Mouse (Mus musculus): ENCODE measurements at regions not wholly inside any gene's neighbourhood (a gene's known extent, or its start where the extent isn't known, plus 50 kb on each side); places are given as distances from the start of the nearest gene placed in this dataset.

- no peaks in the 10 kb centered on the region for H3K4me1 ChIP-seq
- no peaks in the 10 kb centered on the region for H3K36me3 ChIP-seq (replicated peaks; ENCODE audit: low read length)
- no peak for TF ChIP-seq FLI1 (IDR thresholded peaks at IDR 0.05; ENCODE audit: low read length)
- TF ChIP-seq GATA1 (IDR thresholded peaks at IDR 0.05; ENCODE audit: borderline replicate concordance, low read length) = no peak
- no peaks in the 10 kb centered on the region for H3K27me3 ChIP-seq (replicated peaks)
- no peak overlapping the region for H3K4me3 ChIP-seq (replicated peaks)
- H3K9me3 ChIP-seq = no peaks in the 10 kb centered on the region
These were observed 2790.6 kb upstream of the Lrrc6 start for GRCm38 (mm10) chr15:69291273-69291672.

DNA sequence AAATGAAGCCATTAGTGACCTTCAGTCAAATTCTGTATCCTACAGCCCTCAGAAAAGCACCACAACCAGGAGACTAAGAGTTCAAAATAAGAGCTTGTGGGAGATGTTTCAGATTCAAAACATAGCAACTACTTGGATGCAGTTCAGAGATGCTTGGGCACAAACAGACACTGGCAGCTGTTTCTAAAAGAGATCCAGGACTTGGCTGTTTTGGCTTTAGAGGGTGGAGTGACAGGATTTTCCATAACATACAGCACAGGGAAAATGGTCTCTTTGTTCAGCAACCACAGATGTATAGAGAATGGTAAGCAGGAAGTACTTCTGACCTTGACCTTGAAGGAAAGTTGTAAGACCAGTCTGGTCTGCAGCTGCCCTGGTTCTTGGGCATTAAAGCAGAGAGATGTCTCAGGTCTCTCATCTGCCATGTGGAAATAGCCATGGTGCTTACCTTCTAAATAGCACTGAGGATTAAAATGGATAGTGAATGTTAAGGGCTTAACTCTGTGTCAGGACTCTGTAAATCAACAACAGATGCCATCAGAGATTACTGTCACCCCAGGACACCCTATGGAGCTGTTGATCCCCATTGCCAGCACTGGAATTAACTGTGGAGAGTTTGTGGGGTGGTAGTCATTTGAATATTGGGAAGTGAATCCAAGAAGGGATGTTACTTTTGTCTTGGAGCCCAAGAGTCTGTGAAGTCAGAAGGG is 2775.0 kb upstream of the Lrrc6 start:
- H3K36me3 ChIP-seq (replicated peaks; ENCODE audit: low read length) = no peaks in the 10 kb centered on the region
- no peak overlapping the region for H3K4me3 ChIP-seq (replicated peaks)
- no peaks in the 10 kb centered on the region for H3K4me1 ChIP-seq
- no peaks in the 10 kb centered on the region for H3K27me3 ChIP-seq (replicated peaks)
- TF ChIP-seq GATA1 (IDR thresholded peaks at IDR 0.05; ENCODE audit: borderline replicate concordance, low read length) = no peak
- TF ChIP-seq FLI1 (IDR thresholded peaks at IDR 0.05; ENCODE audit: low read length) = no peak
- peaks cover 5% of the 10 kb centered on the region; the same call in 1 of the 2 replicates for H3K9me3 ChIP-seq

DNA sequence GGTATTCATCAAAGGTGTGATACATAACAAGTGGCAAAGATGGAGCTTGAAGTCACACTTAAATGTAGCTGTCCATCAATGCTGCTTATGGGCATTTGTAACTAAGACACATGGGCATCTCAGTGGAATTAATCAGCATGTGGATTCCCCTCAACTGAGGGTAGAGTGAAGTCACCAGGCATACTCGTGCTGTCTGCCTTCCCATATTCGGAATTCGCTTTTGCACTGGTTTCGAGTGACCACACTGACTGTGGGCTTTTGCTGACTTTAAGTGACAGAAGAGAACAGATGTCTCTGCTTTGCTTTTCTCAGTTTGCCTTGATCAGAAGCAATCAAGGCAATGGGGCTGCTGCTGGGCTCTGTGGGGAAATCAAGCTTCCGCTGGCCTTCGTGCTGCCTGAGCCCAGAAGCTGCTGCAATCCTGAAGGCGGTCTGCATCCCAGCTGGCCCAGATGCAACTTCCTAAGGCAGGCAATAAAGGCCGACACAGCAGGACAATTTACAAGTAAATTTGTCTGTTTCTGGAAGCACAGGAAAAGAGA is 2773.6 kb upstream of the Lrrc6 start:
- Histone ChIP-seq H3K4me3 (replicated peaks) (no peak overlapping the region), H3K27me3 (replicated peaks) (no peaks in the 10 kb centered on the region), H3K36me3 (replicated peaks; ENCODE audit: low read length) (no peaks in the 10 kb centered on the region), H3K4me1 (no peaks in the 10 kb centered on the region), H3K9me3 (peaks cover 5% of the 10 kb centered on the region; the same call in 1 of the 2 replicates)
- no peak for TF ChIP-seq GATA1 (IDR thresholded peaks at IDR 0.05; ENCODE audit: borderline replicate concordance, low read length)
- no peak for TF ChIP-seq FLI1 (IDR thresholded peaks at IDR 0.05; ENCODE audit: low read length)

DNA sequence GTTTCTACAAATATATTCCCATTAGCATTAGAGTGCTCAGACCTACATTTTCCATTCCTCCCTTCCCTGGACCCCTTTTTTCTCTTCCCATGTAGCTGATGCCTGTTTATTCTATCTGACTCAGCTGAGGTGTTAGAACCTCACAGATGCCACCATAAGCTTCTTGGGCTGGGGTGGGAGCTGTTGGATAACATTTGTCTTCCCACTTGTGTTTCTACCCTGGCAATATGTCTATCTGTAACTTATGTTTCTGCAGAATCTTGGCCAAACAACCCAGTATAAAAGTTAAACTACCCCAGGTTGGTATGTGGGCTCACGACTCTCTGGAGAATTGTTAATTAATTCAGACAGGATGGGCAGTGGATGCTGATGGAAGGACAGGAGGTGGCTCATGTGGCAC is 2772.8 kb upstream of the Lrrc6 start:
- no peaks in the 10 kb centered on the region for H3K4me1 ChIP-seq
- TF ChIP-seq GATA1 (IDR thresholded peaks at IDR 0.05; ENCODE audit: borderline replicate concordance, low read length) (no peak), FLI1 (IDR thresholded peaks at IDR 0.05; ENCODE audit: low read length) (no peak)
- no peaks in the 10 kb centered on the region for H3K36me3 ChIP-seq (replicated peaks; ENCODE audit: low read length)
- H3K4me3 ChIP-seq (replicated peaks) = no peak overlapping the region
- H3K9me3 ChIP-seq = peaks cover 5% of the 10 kb centered on the region; the same call in 1 of the 2 replicates
- no peaks in the 10 kb centered on the region for H3K27me3 ChIP-seq (replicated peaks)

GRCm38 (mm10) chr15:69261940-69262339 is 2761.2 kb upstream of the Lrrc6 start:
- Histone ChIP-seq H3K4me1 (no peaks in the 10 kb centered on the region), H3K9me3 (0 out of 2 replicates have a peak, but pooled peaks cover 10% of the 10 kb centered on the region), H3K27me3 (replicated peaks) (no peaks in the 10 kb centered on the region), H3K36me3 (replicated peaks; ENCODE audit: low read length) (no peaks in the 10 kb centered on the region), H3K4me3 (replicated peaks) (no peak overlapping the region)
- TF ChIP-seq FLI1 (IDR thresholded peaks at IDR 0.05; ENCODE audit: low read length) (no peak), GATA1 (IDR thresholded peaks at IDR 0.05; ENCODE audit: borderline replicate concordance, low read length) (no peak)

DNA sequence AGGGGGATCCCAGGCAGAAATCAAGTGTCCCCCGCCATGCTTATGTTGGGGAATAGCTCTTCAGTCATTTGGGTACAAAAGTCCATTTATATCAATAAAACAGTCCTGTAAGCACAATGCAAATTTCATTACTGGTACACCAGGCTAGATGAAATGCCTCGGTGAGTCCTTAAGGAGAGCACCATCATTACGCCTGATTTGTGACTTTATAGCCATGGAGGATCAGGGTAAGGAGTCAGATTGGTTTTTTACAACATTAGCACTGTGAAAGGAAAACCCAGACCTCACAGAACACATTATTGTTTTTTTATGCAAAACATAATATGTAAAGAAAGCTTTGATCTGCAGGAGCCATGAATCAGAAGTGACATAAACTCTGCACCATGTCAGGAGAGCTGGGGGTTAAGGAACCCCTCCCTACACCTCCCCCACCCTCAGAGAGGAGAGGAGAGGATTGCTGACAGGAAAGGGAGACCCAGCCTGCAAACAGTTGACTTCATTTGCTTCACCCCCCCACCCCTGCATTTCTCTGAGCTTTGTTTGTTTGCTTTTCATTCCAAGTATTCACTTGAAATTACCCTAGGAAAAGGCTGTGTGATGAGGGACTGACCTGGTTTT is 2756.6 kb upstream of the Lrrc6 start:
- Histone ChIP-seq H3K27me3 (replicated peaks) (no peaks in the 10 kb centered on the region), H3K36me3 (replicated peaks; ENCODE audit: low read length) (no peaks in the 10 kb centered on the region), H3K4me1 (no peaks in the 10 kb centered on the region), H3K9me3 (0 out of 2 replicates have a peak, but pooled peaks cover 10% of the 10 kb centered on the region), H3K4me3 (replicated peaks) (no peak overlapping the region)
- TF ChIP-seq GATA1 (IDR thresholded peaks at IDR 0.05; ENCODE audit: borderline replicate concordance, low read length) (no peak), FLI1 (IDR thresholded peaks at IDR 0.05; ENCODE audit: low read length) (no peak)

- H3K9me3 ChIP-seq = no peaks in the 10 kb centered on the region
- TF ChIP-seq GATA1 (IDR thresholded peaks at IDR 0.05; ENCODE audit: borderline replicate concordance, low read length) = no peak
- TF ChIP-seq FLI1 (IDR thresholded peaks at IDR 0.05; ENCODE audit: low read length) = no peak
These were observed 2753.0 kb upstream of the Lrrc6 start for GRCm38 (mm10) chr15:69253698-69254097.

DNA sequence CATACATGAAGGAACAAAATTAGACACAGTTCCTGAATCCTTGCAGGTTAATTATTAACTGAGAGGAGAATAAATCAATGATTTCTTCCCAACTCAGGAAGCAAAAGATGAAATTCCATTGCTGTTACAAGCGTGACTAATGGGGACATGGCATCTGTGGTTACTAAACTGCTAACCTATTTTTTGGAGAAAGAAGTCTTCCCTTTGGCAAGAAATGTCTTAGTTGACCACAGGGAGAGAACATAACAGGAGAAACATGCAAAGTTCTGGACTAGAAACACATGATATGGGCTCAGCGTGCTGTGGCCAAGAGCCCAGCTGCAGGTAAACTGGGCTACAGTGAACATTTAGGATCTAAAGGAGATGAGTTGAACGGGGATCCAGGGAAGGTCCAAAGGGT is 2751.4 kb upstream of the Lrrc6 start:
- H3K4me3 ChIP-seq (replicated peaks) = no peak overlapping the region
- no peaks in the 10 kb centered on the region for H3K27me3 ChIP-seq (replicated peaks)
- no peaks in the 10 kb centered on the region for H3K4me1 ChIP-seq
- H3K36me3 ChIP-seq (replicated peaks; ENCODE audit: low read length) = no peaks in the 10 kb centered on the region
- H3K9me3 ChIP-seq = no peaks in the 10 kb centered on the region
- no peak for TF ChIP-seq FLI1 (IDR thresholded peaks at IDR 0.05; ENCODE audit: low read length)
- no peak for TF ChIP-seq GATA1 (IDR thresholded peaks at IDR 0.05; ENCODE audit: borderline replicate concordance, low read length)

More at GRCm38 (mm10) chr15:69253698-69254097, 2753.0 kb upstream of the Lrrc6 start:
- H3K27me3 ChIP-seq (replicated peaks) = no peaks in the 10 kb centered on the region
- H3K4me1 ChIP-seq = no peaks in the 10 kb centered on the region
- H3K4me3 ChIP-seq (replicated peaks) = no peak overlapping the region
- no peaks in the 10 kb centered on the region for H3K36me3 ChIP-seq (replicated peaks; ENCODE audit: low read length)

- no peaks in the 10 kb centered on the region for H3K27me3 ChIP-seq (replicated peaks)
- H3K36me3 ChIP-seq (replicated peaks; ENCODE audit: low read length) = no peaks in the 10 kb centered on the region
- no peaks in the 10 kb centered on the region for H3K4me1 ChIP-seq
- TF ChIP-seq GATA1 (IDR thresholded peaks at IDR 0.05; ENCODE audit: borderline replicate concordance, low read length) = no peak
- no peaks in the 10 kb centered on the region for H3K9me3 ChIP-seq
- H3K4me3 ChIP-seq (replicated peaks) = no peak overlapping the region
These were observed 2745.7 kb upstream of the Lrrc6 start for GRCm38 (mm10) chr15:69246190-69246966.

Data from megakaryocyte, embryonic 14.5 days (primary cell).